Mouse (Mus musculus): Measurements from ENCODE around the gene Nmi. TPM values are rescaled to one million over a fixed set of nuclear protein-coding genes. Genes with fewer than 3 reads are reported as not detected.

Nmi gene
- polyA plus RNA-seq, 1 experiment = 3.5 TPM

- no peak for TF ChIP-seq POLR2A (IDR thresholded peaks at IDR 0.05; ENCODE audit: borderline replicate concordance, extremely low read depth, insufficient read depth, insufficient read length, poor library complexity, severe bottlenecking)
- DNase-seq (ENCODE audit: low read depth) = no peak
Observed at GRCm38 (mm10) chr2:51911864-51912263, 61.4 kb downstream of the Nmi start.

GRCm38 (mm10) chr2:51907538-51908110 is 65.7 kb downstream of the Nmi start:
- no peak for DNase-seq (ENCODE audit: low read depth)
- TF ChIP-seq POLR2A (IDR thresholded peaks at IDR 0.05; ENCODE audit: borderline replicate concordance, extremely low read depth, insufficient read depth, insufficient read length, poor library complexity, severe bottlenecking) (no peak), CTCF (IDR thresholded peaks at IDR 0.05; ENCODE audit: borderline replicate concordance, extremely low read depth, insufficient read depth, insufficient read length) (no peak)

GRCm38 (mm10) chr2:51905637-51906036 is 67.7 kb downstream of the Nmi start:
- no peak for TF ChIP-seq CTCF (IDR thresholded peaks at IDR 0.05; ENCODE audit: borderline replicate concordance, extremely low read depth, insufficient read depth, insufficient read length)
- TF ChIP-seq POLR2A (IDR thresholded peaks at IDR 0.05; ENCODE audit: borderline replicate concordance, extremely low read depth, insufficient read depth, insufficient read length, poor library complexity, severe bottlenecking) = no peak
- no peak for DNase-seq (ENCODE audit: low read depth)

Other genes with a start within 250 kb of the Nmi start
- 3.4 and 3.9 TPM in 2 replicates for gene Rbm43, start 38.3 kb downstream of the Nmi start, polyA plus RNA-seq (2012; rRNA removed)
- gene Tnfaip6, start 64.5 kb upstream of the Nmi start, polyA plus RNA-seq (2012; rRNA removed) = 3.0 and 3.8 TPM in 2 replicates
- gene Rif1, start 99.3 kb upstream of the Nmi start, polyA plus RNA-seq (2012; rRNA removed) = 18.1 and 20.2 TPM in 2 replicates